Mouse (Mus musculus): ENCODE data around the gene Tent5c.

Tent5c gene

GRCm38 (mm10) chr3:100485390-100486132, 3.6 kb downstream of the Tent5c start:
- no peak for DNase-seq

GRCm38 (mm10) chr3:100482971-100483610, 6.0 kb downstream of the Tent5c start:
- DNase-seq, result no peak

GRCm38 (mm10) chr3:100482324-100482911, 6.7 kb downstream of the Tent5c start:
- no peak for DNase-seq

- no peak for DNase-seq
Observed at GRCm38 (mm10) chr3:100480251-100481005, 8.7 kb downstream of the Tent5c start.

GRCm38 (mm10) chr3:100474950-100475472, 14.1 kb downstream of the Tent5c start:
- DNase-seq, result no peak

- DNase-seq, result no peak
Observed at GRCm38 (mm10) chr3:100474536-100474935, 14.6 kb downstream of the Tent5c start.

GRCm38 (mm10) chr3:100473146-100473545, 16.0 kb downstream of the Tent5c start:
- DNase-seq, result no peak

GRCm38 (mm10) chr3:100470902-100471301, 18.2 kb downstream of the Tent5c start:
- no peak for DNase-seq

- DNase-seq, result no peak
Observed at GRCm38 (mm10) chr3:100470101-100470500, 19.0 kb downstream of the Tent5c start.

- DNase-seq, result no peak
Observed at GRCm38 (mm10) chr3:100466551-100466950, 22.6 kb downstream of the Tent5c start.

GRCm38 (mm10) chr3:100464596-100464995, 24.5 kb downstream of the Tent5c start:
- no peak for DNase-seq

- no peak for DNase-seq
Observed at GRCm38 (mm10) chr3:100463959-100464265, 25.2 kb downstream of the Tent5c start.

- DNase-seq, result no peak
Observed at GRCm38 (mm10) chr3:100463160-100463958, 25.8 kb downstream of the Tent5c start.

- DNase-seq, result no peak
Observed at GRCm38 (mm10) chr3:100462235-100463083, 26.7 kb downstream of the Tent5c start.

GRCm38 (mm10) chr3:100460510-100460909, 28.6 kb downstream of the Tent5c start:
- DNase-seq, result no peak

GRCm38 (mm10) chr3:100443798-100444500, 45.2 kb downstream of the Tent5c start:
- no peak for DNase-seq

- no peak for DNase-seq
Observed at GRCm38 (mm10) chr3:100442499-100442898, 46.6 kb downstream of the Tent5c start.

- peak in 1 of 2 experiments; percentile 16 for DNase-seq
Observed at GRCm38 (mm10) chr3:100440754-100441153, 48.4 kb downstream of the Tent5c start.

- peak; percentile 32 to 50 for DNase-seq
Observed at GRCm38 (mm10) chr3:100440009-100440408, 49.1 kb downstream of the Tent5c start.

- DNase-seq, result peak in 1 of 2 experiments; percentile 22
Observed at GRCm38 (mm10) chr3:100439088-100439487, 50.0 kb downstream of the Tent5c start.

All from lung, postnatal 4 days (tissue).